Mouse (Mus musculus) CD4-positive helper T cell, adult 2 months (primary cell): ENCODE data around the gene Trit1.
"Not testable (repeated sequence)": the region's sequence is repeated elsewhere in the genome, so short reads cannot be mapped to it uniquely, and the experiment has no call there.

Experiments used
- DNase-seq: peaks from one replicate; pipeline ENCODE4 v3.0.0-alpha.2; 2012; ENCODE audit warnings: low read depth, missing footprints, low spot score

The Trit1 gene

DNA sequence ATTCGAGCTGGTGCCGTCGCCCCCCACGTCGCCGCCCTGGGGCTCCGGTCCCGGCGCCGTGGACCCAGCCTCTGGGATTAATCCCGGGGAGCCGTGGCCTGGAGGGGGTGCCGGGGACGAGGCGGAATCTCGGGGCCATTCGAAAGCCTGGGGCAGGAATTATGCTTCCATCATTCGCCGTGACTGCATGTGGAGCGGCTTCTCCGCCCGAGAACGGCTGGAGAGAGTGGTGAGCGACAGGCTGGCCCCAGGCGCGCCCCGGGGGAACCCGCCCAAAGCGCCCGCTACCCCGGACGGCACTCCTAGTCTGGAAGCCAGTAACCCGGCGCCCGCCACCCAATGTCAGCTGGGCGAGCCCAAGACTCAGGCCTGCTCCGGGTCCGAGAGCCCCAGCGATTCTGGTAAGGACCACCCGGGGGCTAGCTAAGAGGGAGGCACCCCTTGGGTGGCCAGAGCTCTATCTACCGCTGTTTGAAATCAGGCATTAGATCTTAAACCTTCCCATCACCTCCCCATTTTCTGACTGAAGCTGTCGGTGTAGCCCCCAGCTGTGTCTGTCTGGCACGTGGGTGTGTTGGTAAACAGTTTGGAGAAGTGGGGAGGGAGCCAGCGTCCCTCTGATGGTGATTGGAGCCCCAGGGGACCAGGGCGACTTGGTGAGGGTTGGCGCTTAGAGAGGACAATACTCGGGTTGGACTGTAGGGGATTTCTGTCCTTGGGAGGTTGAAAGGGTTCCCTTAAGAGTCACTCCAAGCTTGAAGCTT, 19.6 kb upstream of the Trit1 start:
- DNase-seq: peak; percentile 13

DNA sequence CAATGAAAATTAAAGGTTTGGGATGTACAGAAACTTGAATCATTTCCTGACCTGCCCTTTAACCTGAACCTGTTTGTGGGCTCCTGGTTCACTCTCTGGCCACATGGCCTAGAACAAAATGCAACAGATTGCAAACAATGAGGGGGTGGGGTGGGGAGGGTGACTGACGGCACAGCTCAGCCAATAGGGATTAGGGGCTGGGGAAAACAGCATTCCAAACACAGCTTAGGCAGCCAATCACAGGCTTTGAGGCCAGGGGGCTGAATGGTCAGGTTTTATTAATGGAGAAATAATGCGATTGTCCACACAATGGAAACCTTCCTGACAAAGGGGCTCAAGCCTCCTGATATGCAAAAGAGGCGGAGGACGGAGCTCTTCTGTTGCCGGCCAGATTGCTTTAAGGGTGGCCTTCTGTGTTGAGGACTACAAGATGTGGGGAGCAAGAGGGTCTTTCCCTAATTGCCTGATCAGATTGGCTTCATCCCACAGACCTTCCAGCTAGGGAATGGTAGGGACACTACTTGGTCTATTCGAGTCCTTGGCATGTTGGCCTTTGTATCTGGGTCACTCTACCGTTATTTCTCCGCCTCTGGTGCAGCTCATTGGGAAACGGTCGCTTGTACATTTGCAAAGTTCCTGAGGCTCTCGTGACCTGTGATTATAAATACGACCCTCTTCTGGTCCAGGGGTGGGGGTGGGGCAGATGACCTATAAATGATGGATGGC, 17.7 kb upstream of the Trit1 start:
- DNase-seq: no peak

DNA sequence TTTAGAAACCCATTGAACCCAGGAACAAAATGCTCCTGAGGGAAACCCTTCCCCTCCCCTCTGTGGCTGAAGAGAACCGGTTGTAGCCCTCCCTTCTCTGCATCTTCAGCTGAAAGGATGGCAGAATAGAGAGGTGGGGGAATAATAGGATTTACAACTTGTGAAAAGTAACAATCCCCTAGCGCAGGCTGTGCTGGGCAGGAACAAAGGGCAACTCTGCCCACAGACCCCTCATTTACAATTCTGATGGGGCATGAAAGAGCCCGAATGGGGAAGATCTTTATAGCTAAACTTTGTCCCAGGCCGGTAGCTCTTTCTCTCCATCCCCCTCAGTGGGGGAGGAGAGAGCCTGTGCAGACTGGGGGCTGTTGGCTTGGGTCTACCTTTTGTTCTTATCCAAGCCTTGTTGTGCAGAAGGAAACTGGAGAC, 17.1 kb upstream of the Trit1 start:
- no peak for DNase-seq

DNA sequence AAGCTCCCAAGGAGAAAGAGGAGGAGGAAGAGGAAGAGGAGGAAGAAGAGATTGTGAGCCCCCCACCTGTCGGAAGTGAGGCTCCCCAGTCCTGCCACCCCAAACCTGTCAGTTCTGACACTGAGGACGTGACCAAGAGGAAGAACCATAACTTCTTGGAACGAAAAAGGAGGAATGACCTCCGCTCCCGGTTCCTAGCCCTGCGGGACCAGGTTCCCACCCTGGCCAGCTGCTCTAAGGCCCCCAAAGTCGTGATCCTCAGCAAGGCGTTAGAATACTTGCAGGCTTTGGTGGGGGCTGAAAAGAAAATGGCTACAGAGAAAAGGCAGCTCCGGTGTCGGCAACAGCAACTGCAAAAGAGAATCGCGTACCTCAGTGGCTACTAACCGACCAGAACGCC, 16.3 kb upstream of the Trit1 start:
- no peak for DNase-seq

DNA sequence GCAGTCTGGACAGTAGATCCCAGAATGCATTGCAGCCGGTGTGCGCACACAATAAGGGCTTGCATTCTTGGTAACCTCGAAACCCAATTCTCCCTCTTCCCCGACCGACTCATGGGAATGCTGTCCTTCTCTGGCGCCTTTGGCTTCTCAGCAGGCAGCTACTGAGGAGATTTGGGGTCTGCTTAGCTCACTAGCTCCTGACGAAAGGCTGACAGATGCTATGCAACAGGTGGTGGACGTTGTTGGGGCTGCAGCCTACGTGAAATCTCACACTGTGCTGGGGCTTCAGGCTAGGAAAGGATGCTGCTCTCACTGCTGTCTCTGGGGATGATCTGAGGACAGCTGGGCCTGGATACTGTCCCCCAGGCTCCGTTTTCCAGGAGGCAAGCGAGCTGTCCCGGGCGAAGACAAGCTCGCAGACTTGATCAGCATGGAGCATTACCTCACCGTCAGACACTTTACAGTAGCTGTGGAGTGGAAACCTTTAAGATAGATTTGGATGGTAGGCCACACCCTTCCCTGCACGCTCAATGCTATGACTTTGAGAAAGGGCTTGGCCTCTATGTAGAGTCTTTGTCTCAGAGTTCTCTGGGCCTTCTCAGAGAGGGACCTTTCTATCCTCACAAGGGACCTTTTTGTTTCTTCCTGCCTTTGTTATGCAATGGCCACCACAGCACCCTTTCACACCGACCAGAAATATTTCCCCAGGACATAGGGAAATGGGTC, 15.6 kb upstream of the Trit1 start:
- no peak for DNase-seq

DNA sequence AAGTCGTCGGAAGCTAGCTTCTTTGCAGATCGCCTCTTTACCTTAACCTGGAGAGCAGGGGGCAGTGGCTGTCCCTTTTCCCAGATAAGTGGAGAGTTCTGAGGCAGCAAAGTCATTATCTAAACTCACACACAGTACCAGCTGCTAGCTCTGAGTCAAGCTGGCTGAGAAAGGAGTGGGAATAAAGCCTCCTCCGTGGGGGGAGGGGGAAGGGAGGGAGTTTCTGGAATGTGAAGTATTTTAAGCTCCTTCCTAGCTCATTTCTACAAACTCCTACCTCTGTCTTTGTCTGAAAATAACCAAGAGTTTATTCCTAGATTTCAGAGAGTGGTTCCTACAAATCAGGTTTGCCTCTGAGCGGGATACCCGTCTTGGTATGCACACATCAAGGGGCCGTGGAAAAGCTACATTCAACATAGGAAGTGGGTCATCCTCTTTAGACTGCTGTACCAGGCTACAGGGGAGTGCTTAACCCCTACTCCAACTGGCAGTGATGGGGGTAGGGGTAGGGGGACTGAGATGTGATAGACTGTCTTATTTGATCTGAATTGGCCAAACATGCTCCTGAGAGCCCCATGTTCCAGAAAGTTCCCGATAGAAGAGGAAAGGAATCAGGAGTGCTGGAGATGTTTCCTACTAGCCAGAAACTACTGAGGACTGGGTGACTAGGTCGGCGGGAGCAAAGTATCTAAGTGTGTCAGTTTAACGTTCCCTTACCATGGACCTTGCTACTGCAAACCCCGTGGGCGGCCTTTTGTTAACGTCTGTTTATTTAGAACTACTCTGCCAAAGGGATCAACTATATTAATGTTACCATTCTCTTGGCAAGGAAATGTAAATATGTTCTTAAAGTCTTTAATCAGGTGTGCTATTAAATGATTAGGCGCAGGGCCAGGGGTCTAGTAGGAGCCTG, 11.1 kb upstream of the Trit1 start:
- no peak for DNase-seq

DNA sequence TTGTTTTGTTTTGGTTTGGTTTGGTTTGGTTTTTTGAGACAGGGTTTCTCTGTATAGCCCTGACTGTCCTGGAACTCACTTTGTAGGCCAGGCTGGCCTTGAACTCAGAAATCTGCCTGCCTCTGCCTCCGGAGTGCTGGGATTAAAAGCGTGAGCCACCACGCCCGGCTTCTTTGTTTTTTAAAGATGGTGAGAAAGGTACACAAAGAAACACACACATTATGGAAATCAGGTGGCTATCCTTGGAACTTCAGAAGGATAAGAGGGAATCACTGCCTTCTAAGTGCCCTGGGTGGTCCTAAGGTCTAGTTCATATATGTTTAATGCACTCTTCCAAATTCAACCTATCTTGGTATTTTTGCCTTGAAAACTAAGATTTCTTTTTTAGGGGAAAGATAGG, 3.9 kb upstream of the Trit1 start:
- not testable (repeated sequence) for DNase-seq

DNA sequence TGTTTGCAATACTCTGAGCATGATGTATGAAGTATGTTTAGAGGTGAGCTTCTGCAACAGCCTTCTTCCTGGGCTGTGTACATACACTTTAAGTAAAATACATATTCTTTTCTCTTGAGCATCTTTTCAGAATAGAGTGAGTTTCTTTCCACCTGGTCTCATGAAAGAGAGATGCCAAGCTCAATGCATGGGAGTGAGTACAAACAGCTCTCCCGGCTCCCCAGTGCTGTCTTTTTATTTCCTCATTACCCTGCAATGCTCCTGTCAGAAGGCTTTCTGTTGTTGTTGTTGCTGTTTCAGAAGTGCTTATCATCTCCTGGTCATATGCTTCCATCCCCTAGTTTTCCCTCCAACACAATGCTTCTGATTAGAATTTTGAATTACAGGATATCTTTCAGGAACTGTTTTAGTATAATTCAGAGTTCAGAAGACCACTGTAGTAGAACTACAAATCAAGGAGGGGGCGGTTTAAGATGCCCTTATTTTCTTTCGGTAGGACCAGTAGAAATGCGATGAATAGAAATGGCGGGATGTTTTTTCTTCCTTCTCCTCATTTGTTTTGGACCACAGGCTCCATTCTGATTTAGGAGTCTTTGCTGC, 3.0 kb upstream of the Trit1 start:
- DNase-seq: no peak

DNA sequence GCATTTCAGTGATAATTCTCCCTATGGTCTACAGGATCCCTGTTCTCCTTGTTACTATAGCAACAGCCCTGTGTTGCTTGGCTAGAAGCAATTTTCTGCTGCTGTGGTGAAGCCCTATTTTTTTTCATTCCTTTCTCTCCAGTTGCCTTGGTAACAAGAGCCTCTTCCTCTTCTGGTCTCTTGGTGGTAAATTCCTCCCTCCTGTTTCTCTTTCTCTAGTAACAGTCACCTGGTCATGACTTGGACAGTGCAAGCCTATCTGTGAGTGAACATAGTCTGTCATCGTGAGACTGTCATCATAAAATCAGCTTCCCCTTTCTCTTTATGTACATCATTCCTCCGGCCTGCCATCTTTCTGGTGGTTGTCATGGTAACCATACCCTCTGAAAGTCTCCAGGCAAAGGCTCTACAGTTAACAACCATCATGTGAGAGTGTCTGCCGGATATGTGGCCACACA, 2.4 kb upstream of the Trit1 start:
- peak; percentile 21 for DNase-seq

DNA sequence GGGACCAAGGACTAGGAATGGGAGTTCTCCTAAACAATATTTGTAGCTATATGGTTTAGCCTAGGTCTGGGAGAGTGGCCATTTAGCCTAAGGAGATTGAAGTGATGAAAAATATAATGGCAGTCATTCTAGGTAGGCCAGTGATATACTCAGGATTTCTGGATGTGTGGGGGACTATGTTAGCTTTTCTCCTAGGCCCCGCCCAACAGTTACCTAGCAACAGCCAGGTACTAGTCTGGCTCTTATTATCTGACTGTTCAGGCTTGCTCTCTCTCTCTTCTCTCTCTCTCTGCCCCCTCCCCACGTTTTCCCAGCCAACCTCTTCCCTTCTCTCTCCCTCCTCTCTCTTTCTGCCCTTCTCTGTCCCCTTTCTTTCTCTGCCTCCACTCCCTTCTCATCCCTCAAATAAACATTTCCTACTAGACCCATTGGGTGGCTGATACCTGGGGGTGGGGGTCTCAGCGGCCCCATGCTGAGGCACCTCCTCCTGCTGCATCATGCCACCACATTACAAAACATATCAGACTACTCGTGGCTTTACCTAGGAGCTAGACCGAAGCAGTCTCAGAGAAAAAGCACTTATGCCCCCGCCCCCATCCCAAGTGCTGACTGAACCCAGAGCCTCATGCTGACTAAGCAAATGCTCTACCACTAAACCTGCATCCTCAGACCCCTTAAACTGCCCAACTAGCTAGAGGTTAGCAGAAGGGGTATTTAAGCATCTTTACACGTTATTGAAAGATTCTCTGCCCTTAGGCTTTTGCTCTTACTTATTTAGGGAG, 1.7 kb upstream of the Trit1 start:
- DNase-seq: no peak

DNA sequence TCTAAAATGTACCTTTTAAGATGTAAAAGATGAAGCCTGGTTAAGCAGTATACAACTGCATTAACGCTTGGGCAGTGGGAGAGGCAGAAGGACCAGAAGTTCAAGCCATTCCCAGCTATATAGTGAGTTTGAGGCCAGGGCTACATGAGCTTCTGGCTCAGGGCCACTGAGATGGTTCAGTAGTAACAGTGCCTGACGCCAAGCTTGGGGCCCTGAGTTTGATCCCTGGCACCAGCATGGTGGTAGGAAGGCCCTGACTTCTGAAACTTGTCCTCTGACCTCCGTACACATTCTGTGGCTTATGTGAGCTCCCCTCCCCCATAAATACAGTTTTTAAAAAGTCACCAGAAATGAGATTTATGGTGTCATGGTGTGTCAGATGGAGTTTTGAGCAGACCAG, 5.2 kb downstream of the Trit1 start:
- no peak for DNase-seq

DNA sequence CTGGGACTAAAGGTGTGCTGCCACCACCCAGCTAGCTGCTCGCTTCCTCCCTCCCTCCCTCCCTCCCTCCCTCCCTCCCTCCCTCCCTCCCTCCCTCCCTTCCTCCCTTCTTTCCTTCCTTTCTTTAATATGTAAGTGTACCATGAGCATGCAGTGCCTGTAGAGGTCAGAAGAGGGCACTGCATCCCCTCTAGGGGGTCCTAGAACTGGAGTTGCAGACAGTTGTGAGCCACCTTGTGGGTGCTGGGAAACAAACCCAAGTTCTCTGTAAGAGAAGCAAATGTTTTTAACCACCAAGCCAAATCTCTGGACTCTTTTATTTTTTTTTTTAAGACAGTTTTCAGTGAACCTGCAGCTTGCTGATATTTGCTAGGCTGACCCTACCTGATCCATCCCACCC, 6.5 kb downstream of the Trit1 start:
- no peak for DNase-seq

DNA sequence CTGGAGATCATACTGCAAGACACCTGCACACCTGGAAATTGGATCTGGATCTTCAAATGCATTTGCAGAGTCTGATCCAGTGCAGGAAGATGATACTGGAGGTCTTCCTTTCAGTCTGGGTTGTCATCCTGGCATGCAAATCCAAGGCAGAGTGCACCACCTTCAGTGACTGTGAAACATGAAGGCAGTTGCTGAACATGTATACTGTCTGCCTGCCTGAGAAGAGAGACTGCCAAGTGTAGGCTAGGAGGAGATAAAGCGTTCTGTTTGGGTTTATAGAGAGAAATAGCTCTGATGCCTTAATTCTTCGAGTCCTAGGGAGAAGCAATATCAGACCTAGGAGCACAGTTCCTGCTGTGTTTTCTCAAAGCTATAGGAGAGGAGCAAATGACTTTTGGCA, 9.0 kb downstream of the Trit1 start:
- no peak for DNase-seq

DNA sequence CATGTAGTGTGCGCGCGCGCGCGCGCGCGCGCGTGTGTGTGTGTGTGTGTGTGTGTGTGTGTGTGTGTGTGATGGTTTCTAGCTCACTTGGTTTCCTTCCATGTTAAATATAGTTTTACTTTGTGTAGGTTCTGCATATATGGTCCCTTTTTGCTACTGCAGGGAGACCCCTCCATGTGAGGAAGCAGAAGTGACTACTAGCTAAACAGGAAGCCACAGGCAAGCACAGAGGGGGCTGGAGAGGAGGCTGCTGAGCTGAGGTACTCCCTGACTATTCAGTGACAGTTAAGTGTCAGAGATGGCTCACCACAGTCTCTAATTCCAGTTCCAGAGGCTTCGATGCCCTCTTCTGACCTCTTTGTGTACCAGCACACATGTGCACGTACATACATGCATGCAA, 9.8 kb downstream of the Trit1 start:
- peak; percentile 14 for DNase-seq

DNA sequence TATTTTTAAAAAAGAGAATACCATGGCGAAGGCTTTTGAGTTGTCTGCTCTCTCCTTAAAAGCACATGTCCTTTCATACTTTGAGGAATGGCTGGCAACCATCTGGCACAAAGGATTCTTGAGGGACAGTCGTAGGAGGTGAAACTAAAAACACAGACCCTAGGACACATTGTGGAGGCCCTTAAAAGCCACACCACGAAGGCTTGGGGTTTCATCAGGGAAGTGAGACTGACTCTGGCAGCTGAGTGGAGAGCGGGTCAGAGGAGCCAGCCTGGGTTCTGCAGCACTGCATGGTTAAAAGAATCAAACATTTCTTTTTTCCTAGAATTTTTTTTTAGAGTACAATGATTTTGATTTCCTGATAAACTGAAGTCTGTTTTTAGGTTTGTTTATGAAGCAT, 10.2 kb downstream of the Trit1 start:
- DNase-seq: no peak

DNA sequence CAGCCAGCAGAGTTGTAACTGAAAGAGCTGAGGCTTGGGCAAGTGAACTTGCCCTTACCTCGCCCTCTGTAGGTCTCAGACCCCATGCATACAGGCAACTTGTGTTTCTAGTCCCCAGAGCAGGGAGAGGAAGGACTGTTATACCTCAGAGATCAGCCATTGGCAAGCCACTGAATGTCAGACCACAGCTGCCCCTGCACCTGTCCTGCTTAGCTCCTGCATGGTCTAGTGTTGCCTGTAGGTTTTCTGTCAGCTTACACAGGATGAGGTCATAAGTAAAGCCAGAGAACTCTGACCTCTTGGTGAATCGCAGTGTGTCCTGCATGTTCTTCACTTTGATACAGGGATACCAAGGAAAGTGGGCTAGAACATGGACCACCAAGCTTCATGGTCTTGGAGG, 18.4 kb downstream of the Trit1 start:
- no peak for DNase-seq

DNA sequence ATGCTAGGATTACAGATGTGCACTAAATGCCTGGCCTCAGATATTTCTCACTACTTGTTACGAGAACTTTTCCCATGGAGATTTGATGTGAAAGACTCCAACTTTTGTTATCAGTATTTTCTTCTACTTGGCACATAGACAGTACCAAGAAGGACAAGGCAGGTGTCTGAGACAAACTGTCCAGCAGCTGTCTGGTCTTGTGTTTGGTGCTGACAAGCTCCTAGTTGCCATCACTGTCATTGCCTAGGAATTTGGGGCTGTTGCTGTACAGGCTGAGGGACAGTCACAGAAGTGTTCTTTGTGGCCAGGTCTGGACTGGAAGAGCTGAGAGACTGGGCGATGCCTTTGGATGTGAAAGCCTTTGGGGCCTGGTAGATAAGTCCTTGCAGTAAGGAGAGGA, 19.2 kb downstream of the Trit1 start:
- no peak for DNase-seq

DNA sequence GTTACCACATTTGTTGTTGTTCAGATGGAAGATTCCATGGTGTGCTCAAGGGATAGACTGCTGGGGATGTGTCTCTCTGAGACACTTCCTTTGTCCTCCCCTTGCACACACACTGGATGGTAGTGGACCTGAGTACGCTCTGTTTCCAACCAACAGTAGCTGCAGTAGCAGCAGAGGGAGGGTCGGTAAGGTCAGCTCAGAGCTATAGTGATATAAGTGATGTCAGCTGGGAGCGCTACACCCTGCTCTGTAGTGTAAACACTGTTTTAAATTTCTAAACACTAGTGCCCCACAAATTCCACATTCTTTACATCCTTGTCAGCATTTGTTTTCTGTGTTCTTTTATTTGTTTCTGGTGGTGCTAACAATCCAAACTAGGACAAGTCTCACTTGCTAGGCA, 20.3 kb downstream of the Trit1 start:
- no peak for DNase-seq

DNA sequence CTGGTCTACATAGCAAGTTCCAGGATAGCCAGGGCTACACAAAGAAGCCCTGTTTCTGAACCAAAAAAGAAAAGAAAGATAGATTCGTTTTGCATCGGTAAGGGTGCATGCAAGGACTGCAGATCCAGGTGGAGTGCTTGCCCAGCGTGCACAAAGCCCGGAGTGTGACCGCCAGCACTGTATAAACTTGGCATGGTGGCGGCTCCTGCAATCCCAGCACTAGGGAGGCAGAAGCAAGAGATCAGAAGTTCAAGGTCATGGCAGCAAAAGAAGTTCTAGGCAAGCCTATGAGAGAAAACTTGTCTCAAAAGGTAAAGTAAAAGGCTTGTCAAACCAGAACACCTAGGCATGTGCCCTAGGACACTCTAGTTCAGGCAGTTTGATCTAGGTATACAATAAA, 24.7 kb downstream of the Trit1 start:
- DNase-seq: no peak

DNA sequence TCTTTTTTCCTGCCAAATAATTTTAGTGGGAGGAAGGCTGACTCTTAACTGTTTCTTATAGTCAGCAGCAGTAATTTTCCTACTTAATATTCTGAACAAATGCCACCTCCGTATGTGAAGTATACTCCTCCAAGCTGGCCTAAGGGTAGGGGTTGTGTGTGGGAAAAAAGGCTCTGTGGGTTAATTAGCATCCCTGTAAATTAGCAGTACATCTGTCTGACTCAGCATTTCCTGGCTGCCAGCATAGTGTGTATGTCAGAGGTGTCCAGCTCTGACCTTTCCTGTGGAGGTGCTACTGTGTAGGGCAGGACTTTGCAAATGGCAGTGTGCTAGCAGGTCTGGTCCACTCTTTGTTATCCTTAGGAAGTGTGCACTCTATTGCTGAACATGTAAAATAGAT, 27.5 kb downstream of the Trit1 start:
- DNase-seq: no peak
